Mouse (Mus musculus) lung, embryonic 15.5 days (tissue): Measurements from ENCODE around the gene Arl15. TPM values are rescaled to one million over a fixed set of nuclear protein-coding genes. Genes with fewer than 3 reads are reported as not detected.

ENCODE experiments used
- ATAC-seq: fragments of 200-750 bp; cut with Nextera tagmentation; 2 replicates; pipeline ENCODE4 v1.8.0; 2017; ENCODE audit warnings: moderate number of reproducible peaks, borderline replicate concordance; ENCODE audit not compliant: low FRiP score, low TSS enrichment; ENCODE audit errors: extremely low read depth
- H3K27ac ChIP-seq: fragments of 300-500 bp; sonication (generic); 2 replicates; pipeline ENCODE4 v1.5.1; 2015; ENCODE audit warnings: moderate library complexity, mild to moderate bottlenecking, inconsistent platforms
- H3K27me3 ChIP-seq: fragments of 300-500 bp; sonication (generic); 2 replicates; pipeline ENCODE4 v1.6.1; 2015; ENCODE audit warnings: inconsistent platforms
- H3K36me3 ChIP-seq: fragments of 300-500 bp; sonication (generic); 2 replicates; pipeline ENCODE4 v1.6.1; 2015; ENCODE audit warnings: inconsistent platforms
- H3K4me1 ChIP-seq: fragments of 300-500 bp; sonication (generic); 2 replicates; pipeline ENCODE4 v1.6.1; 2015; ENCODE audit warnings: inconsistent platforms
- H3K4me2 ChIP-seq: fragments of 300-500 bp; sonication (generic); 2 replicates; pipeline ENCODE4 v1.6.1; 2015; ENCODE audit warnings: inconsistent platforms, mild to moderate bottlenecking, moderate library complexity
- H3K4me3 ChIP-seq: fragments of 300-500 bp; sonication (generic); 2 replicates; pipeline ENCODE4 v1.5.1; 2015; ENCODE audit warnings: mild to moderate bottlenecking, inconsistent platforms
- H3K9ac ChIP-seq: fragments of 300-500 bp; sonication (generic); 2 replicates; pipeline ENCODE4 v1.6.1; 2015; ENCODE audit warnings: inconsistent platforms
- H3K9me3 ChIP-seq: fragments of 300-500 bp; sonication (generic); 2 replicates; pipeline ENCODE4 v1.6.1; 2016; ENCODE audit warnings: inconsistent platforms
- WGBS: fragments of 180-500 bp; shearing (Covaris S2); methylation state at CpG from one replicate; pipeline ENCODE4 v1.1.7; 2015; 5-methylcytosine and 5-hydroxymethylcytosine counted together
- polyA plus RNA-seq: library from polyadenylated mRNA; unstranded; fragments of >200 nt; fragmentation: Nextera tagmentation; extraction: Ambion mirVana; gene quantifications from 2 replicates; pipeline ENCODE4 v1.2.1, GENCODE M21; 2015

Gene Arl15
- polyA plus RNA-seq, 1 experiment from 2014 or later = 10.6 TPM

GRCm38 (mm10) chr13:113983633-113984032, 189.3 kb downstream of the Arl15 start:
- no peaks in the 10 kb centered on the region for H3K9me3 ChIP-seq
- WGBS = 34% methylated on average over 6 of the region's 6 CpGs
- no peak for ATAC-seq
- no peak overlapping the region for H3K27ac ChIP-seq
- no peaks in the 10 kb centered on the region for H3K36me3 ChIP-seq
- no peaks in the 10 kb centered on the region for H3K27me3 ChIP-seq
- H3K4me2 ChIP-seq = no peak overlapping the region
- no peak overlapping the region for H3K9ac ChIP-seq
- peaks cover 10% of the 10 kb centered on the region for H3K4me1 ChIP-seq
- no peak overlapping the region for H3K4me3 ChIP-seq

DNA sequence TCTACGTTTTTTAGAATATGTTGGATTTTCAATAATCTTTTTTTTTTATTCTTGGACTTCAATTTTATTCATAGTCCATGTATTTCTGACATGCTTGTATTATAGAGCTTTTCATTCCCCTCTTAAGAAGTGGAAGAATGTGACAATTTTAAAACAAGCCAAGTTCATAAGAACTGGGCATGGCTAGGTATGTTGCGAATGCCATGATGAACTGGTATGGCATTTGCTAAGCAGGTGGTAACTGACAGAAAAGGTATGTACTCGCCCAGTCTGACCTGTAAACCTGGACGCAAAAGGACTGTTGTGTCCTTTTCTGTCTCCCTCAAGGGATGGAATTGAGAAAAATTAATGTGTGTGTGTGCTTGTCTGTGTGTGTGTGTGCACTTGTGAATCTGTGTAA, 190.2 kb downstream of the Arl15 start:
- H3K27me3 ChIP-seq = no peaks in the 10 kb centered on the region
- peaks cover 10% of the 10 kb centered on the region for H3K4me1 ChIP-seq
- no peak overlapping the region for H3K9ac ChIP-seq
- 91% methylated on average over 4 of the region's 4 CpGs for WGBS
- ATAC-seq = no peak
- H3K9me3 ChIP-seq = no peaks in the 10 kb centered on the region
- H3K4me3 ChIP-seq = no peak overlapping the region
- no peak overlapping the region for H3K4me2 ChIP-seq
- no peak overlapping the region for H3K27ac ChIP-seq
- no peaks in the 10 kb centered on the region for H3K36me3 ChIP-seq

- Histone ChIP-seq H3K36me3 (no peaks in the 10 kb centered on the region), H3K9ac (no peak overlapping the region), H3K27me3 (no peaks in the 10 kb centered on the region), H3K4me3 (no peak overlapping the region), H3K27ac (no peak overlapping the region), H3K9me3 (no peaks in the 10 kb centered on the region), H3K4me1 (peaks cover 10% of the 10 kb centered on the region), H3K4me2 (no peak overlapping the region)
- no peak; the same call in 1 of the 2 replicates for ATAC-seq
- WGBS = 70% methylated on average over 13 of the region's 13 CpGs
Measured at GRCm38 (mm10) chr13:113986864-113987562, 192.7 kb downstream of the Arl15 start.

DNA sequence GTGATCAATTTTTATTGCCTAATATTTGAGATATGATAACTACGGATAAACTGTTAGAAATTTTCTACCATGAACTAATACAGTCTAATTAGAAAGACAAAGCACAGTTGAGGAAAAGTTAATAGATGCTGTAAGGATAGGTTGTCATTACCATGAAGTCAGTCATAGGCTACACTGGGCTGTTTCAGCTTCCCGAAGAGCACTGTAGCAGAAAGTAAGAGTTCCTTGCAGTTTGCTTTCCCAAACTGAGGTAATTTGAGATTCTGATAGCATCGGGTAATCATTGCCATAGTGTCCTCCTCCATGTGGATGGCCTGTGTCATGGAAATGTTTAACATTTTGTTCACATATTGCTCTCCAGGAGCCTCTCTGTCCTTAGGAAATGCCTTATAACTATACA, 195.9 kb downstream of the Arl15 start:
- ATAC-seq = no peak
- 76% methylated on average over 3 of the region's 3 CpGs for WGBS
- Histone ChIP-seq H3K9me3 (no peaks in the 10 kb centered on the region), H3K36me3 (no peaks in the 10 kb centered on the region), H3K9ac (no peak overlapping the region), H3K27me3 (no peaks in the 10 kb centered on the region), H3K4me2 (no peak overlapping the region), H3K4me3 (no peak overlapping the region), H3K4me1 (peaks cover 10% of the 10 kb centered on the region), H3K27ac (no peak overlapping the region)

DNA sequence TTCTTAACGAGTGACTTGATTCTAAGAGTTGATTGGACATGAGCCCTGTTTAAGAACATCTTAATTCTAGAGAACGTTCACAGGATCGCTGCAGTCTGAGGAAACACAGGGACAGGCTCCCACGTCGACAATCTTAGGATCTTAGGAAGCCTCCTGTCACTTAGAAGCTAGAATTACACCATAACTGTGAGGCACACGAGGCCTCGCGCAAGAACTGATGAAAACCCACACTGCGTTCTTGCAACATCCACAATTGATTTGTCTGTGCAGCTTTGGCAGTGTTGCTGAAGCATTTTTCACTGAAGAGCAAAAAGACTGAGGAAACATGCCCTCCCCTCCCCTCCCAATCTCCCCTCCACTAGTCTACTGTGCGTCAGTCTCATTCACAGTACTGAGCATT, 196.4 kb downstream of the Arl15 start:
- Histone ChIP-seq H3K27ac (no peak overlapping the region), H3K4me1 (peaks cover 10% of the 10 kb centered on the region), H3K9ac (no peak overlapping the region), H3K4me2 (no peak overlapping the region), H3K9me3 (no peaks in the 10 kb centered on the region), H3K36me3 (no peaks in the 10 kb centered on the region), H3K4me3 (no peak overlapping the region), H3K27me3 (no peaks in the 10 kb centered on the region)
- 82% methylated on average over 10 of the region's 10 CpGs for WGBS
- ATAC-seq = no peak

DNA sequence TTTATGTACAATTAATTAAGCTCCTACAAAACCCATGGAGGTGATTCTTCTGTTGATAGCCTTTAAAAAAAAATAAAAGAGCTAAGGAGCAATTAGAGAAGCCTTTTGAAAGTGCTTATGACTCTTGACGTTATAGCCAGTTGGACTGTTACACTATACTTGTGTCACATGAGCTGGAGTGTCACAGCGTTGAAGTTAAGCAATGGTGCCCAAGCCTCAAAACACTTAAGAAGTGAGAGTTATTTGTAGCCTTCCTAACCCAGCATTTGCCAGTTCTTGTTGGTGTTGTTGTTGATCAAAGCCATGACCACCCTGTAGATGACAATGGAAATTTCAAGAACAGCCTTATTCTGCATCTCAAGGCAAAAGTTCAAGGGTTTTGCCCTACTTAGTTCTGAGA, 198.8 kb downstream of the Arl15 start:
- H3K4me2 ChIP-seq = no peak overlapping the region
- H3K4me1 ChIP-seq = no peaks in the 10 kb centered on the region
- no peak for ATAC-seq
- WGBS = 71% methylated on average over 2 of the region's 2 CpGs
- no peaks in the 10 kb centered on the region for H3K9me3 ChIP-seq
- H3K27me3 ChIP-seq = no peaks in the 10 kb centered on the region
- H3K4me3 ChIP-seq = no peak overlapping the region
- no peaks in the 10 kb centered on the region for H3K36me3 ChIP-seq
- no peak overlapping the region for H3K9ac ChIP-seq
- no peak overlapping the region for H3K27ac ChIP-seq

- ATAC-seq = no peak
- Histone ChIP-seq H3K4me3 (no peak overlapping the region), H3K27ac (no peak overlapping the region), H3K9ac (no peak overlapping the region), H3K9me3 (no peaks in the 10 kb centered on the region), H3K4me1 (no peaks in the 10 kb centered on the region), H3K27me3 (no peaks in the 10 kb centered on the region), H3K4me2 (no peak overlapping the region), H3K36me3 (no peaks in the 10 kb centered on the region)
- WGBS = 65% methylated on average over 6 of the region's 6 CpGs
Measured at GRCm38 (mm10) chr13:113994586-113994985, 200.3 kb downstream of the Arl15 start.

DNA sequence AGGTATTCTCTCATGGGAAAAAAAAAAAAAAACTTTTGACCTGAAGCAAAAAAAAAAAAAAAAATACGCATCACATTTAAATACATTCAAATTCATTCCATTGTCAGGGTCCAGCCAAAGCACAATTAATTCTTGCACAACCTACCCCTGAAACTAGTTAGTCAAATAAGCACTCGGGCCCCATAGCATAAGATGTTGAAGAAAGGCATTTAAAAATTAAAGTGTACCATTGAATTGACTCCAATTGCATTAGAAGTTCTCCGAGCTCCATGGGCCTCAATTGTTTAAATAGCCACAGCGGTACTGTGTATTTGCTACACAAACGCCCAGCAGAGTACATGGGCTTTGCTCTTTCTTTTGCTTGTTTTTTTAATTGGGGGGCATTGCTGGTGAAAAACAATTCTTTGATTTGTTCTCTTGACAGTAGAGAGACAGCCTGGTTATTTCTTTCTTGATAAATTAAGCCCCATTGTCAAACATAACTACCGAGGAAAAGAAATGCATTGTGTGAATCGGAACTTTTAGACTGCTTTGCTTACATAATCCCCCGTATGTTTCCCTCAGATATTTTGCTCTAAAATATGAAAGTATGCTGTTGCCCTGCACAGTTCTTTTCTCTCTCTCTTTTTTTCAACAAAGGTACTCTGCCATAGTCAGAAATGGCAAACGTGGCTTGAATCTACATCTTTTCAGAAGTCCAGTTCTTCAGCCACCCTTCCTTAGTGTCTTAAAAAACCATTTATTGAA, 201.4 kb downstream of the Arl15 start:
- Histone ChIP-seq H3K9me3 (no peaks in the 10 kb centered on the region), H3K9ac (no peak overlapping the region), H3K27ac (no peak overlapping the region), H3K4me3 (no peak overlapping the region), H3K27me3 (no peaks in the 10 kb centered on the region), H3K4me2 (no peak overlapping the region), H3K4me1 (no peaks in the 10 kb centered on the region), H3K36me3 (no peaks in the 10 kb centered on the region)
- ATAC-seq = no peak
- 62% methylated on average over 9 of the region's 9 CpGs for WGBS

- Histone ChIP-seq H3K9me3 (no peaks in the 10 kb centered on the region), H3K4me3 (no peak overlapping the region), H3K4me2 (no peak overlapping the region), H3K9ac (no peak overlapping the region), H3K27ac (no peak overlapping the region), H3K36me3 (no peaks in the 10 kb centered on the region), H3K4me1 (peaks cover 5% of the 10 kb centered on the region), H3K27me3 (no peaks in the 10 kb centered on the region)
- ATAC-seq = no peak
- WGBS = 96% methylated on average over 12 of the region's 12 CpGs
Measured at GRCm38 (mm10) chr13:113998811-113999210, 204.5 kb downstream of the Arl15 start.

DNA sequence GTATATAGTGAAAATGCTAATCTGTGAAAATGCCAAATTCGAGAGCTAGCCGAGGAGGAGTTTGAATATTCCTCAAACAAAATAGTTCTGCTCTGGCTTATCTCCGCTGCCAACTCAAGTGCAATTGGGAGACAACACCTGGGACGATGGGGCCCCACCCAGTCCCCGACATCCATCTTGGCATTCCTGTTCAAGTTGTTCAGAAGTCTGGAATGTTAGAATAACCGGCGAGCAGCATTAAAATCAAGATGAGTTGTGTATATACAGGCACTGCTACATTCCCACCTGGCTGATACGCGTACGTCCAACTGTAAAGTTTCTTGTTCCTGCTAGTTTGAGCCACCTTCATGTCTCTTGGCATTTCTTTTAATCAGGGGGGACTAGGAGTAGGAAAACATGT, 209.2 kb downstream of the Arl15 start:
- Histone ChIP-seq H3K36me3 (no peaks in the 10 kb centered on the region), H3K9me3 (no peaks in the 10 kb centered on the region), H3K9ac (no peak overlapping the region), H3K4me1 (peaks cover 13% of the 10 kb centered on the region), H3K27ac (no peak overlapping the region), H3K4me3 (no peak overlapping the region), H3K27me3 (no peaks in the 10 kb centered on the region), H3K4me2 (no peak overlapping the region)
- WGBS = 61% methylated on average over 10 of the region's 10 CpGs
- ATAC-seq = no peak; the same call in 1 of the 2 replicates

- H3K9ac ChIP-seq = no peak overlapping the region
- H3K4me1 ChIP-seq = peaks cover 13% of the 10 kb centered on the region
- WGBS = 47% methylated on average over 6 of the region's 6 CpGs
- no peaks in the 10 kb centered on the region for H3K27me3 ChIP-seq
- H3K4me2 ChIP-seq = no peak overlapping the region
- no peaks in the 10 kb centered on the region for H3K36me3 ChIP-seq
- H3K9me3 ChIP-seq = no peaks in the 10 kb centered on the region
- no peak overlapping the region for H3K4me3 ChIP-seq
- no peak for ATAC-seq
- H3K27ac ChIP-seq = no peak overlapping the region
Measured at GRCm38 (mm10) chr13:114004191-114004590, 209.9 kb downstream of the Arl15 start.

- H3K4me1 ChIP-seq = no peaks in the 10 kb centered on the region
- no peak overlapping the region for H3K4me2 ChIP-seq
- ATAC-seq = no peak
- H3K4me3 ChIP-seq = no peak overlapping the region
- H3K27me3 ChIP-seq = no peaks in the 10 kb centered on the region
- H3K36me3 ChIP-seq = no peaks in the 10 kb centered on the region
- H3K9me3 ChIP-seq = no peaks in the 10 kb centered on the region
- H3K9ac ChIP-seq = no peak overlapping the region
- WGBS = 77% methylated on average over 9 of the region's 9 CpGs
- no peak overlapping the region for H3K27ac ChIP-seq
Measured at GRCm38 (mm10) chr13:114009786-114010185, 215.5 kb downstream of the Arl15 start.
